Comparison of ENCODE assay signal across 23 mouse cellular contexts in genomic region chr14:119257072-119257471, GRCm38 (mm10).
DNase-seq lines count a peak whose midpoint lies in the region; ATAC-seq lines count a peak whose summit lies in the region.
"Had no signal": no experiment of that assay in that cellular context is flagged by ENCODE, and none has a peak within 500 bp of the region (broad histone marks: within the 10 kb centered on the region; RNA-seq: fewer than 3 reads in every experiment).

No protein-coding gene starts in this region.

- 84% methylated on average over 7 of the region's 7 CpGs for WGBS in kidney, embryonic 16.5 days

- ATAC-seq in kidney, embryonic 16.5 days (ENCODE audit: low FRiP score, low TSS enrichment), result no peak
- peak; percentile 77 for ATAC-seq in cerebellum, adult (ENCODE audit: insufficient number of reproducible peaks, low FRiP score, low TSS enrichment)
- no peak for ATAC-seq in monocyte, adult 5-6 weeks (replicated peaks; ENCODE audit: insufficient number of reproducible peaks, low FRiP score, low TSS enrichment, poor library complexity, severe bottlenecking)
- ATAC-seq: forebrain, embryonic 16.5 days; hindbrain, embryonic 16.5 days had no signal

- no peak overlapping the region for H3K4me2 ChIP-seq in kidney, embryonic 16.5 days (replicated peaks; ENCODE audit: low read depth, low read length)
- H3K4me2 ChIP-seq: limb, embryonic 12.5 days; liver, embryonic 15.5 days had no signal

- no peak overlapping the region for H3K4me3 ChIP-seq in kidney, embryonic 16.5 days (ENCODE audit: low read length)
- H3K4me3 ChIP-seq: erythroblast, embryonic 14.5 days; heart, embryonic 10.5 days; limb, embryonic 12.5 days; liver, embryonic 15.5 days; myocyte had no signal

- H3K9ac ChIP-seq in kidney, embryonic 16.5 days (replicated peaks; ENCODE audit: low read length), result no peak overlapping the region
- H3K9ac ChIP-seq: limb, embryonic 12.5 days; liver, embryonic 15.5 days had no signal

- DNase-seq in kidney, adult 11 months, result peak; percentile 25
- DNase-seq in cerebellum, postnatal 10 days, result peak; percentile 94
- DNase-seq in kidney, postnatal 25 days, result peak; percentile 56 to 69
- no peak for DNase-seq in adrenal gland, adult 2 months
- no peak for DNase-seq in adrenal gland, adult (ENCODE audit: inconsistent age in 2 of 2, low spot score in 1 of 2)
- DNase-seq: adrenal gland, adult 8-10 months; B cell, adult 2 months; embryo, embryonic 11 days; heart, postnatal 14 days; layer of hippocampus, postnatal 36 days; lung, postnatal 10 days; right cerebral cortex, postnatal 4 days; thymus, adult 18-20 months had no signal

- no peaks in the 10 kb centered on the region for H3K9me3 ChIP-seq in kidney, embryonic 16.5 days (ENCODE audit: low read length)
- H3K9me3 ChIP-seq: heart, embryonic 10.5 days; limb, embryonic 12.5 days; liver, embryonic 15.5 days had no signal

- H3K27ac ChIP-seq in kidney, embryonic 16.5 days (ENCODE audit: low read length), result no peak overlapping the region
- H3K27ac ChIP-seq: heart, embryonic 10.5 days; limb, embryonic 12.5 days; liver, embryonic 15.5 days had no signal

- no peaks in the 10 kb centered on the region for H3K27me3 ChIP-seq in kidney, embryonic 16.5 days (ENCODE audit: insufficient read depth, low read length)
- H3K27me3 ChIP-seq: limb, embryonic 12.5 days; liver, embryonic 15.5 days had no signal

- no peaks in the 10 kb centered on the region for H3K4me1 ChIP-seq in kidney, embryonic 16.5 days (ENCODE audit: insufficient read depth, low read length)
- H3K4me1 ChIP-seq: liver, embryonic 15.5 days had no signal

- H3K36me3 ChIP-seq in kidney, embryonic 16.5 days (ENCODE audit: insufficient read depth, low read length), result no peaks in the 10 kb centered on the region
- H3K36me3 ChIP-seq: heart, embryonic 10.5 days; limb, embryonic 12.5 days; liver, embryonic 15.5 days had no signal

Comparison
In these comparisons a context has a peak if more than half of its experiments do, and no peak if none do; other contexts are left out.
1. DNase-seq: peak in kidney, adult 11 months (single experiment), cerebellum, postnatal 10 days (2 of 2) and kidney, postnatal 25 days (2 of 2); none in adrenal gland, adult 2 months (single experiment) and adrenal gland, adult (0 of 2).